Mouse (Mus musculus): ENCODE results near the gene Utrn. TPM values are rescaled to one million over a fixed set of nuclear protein-coding genes. Genes with fewer than 3 reads are reported as not detected.

Utrn gene
- total RNA-seq, 2 experiments from 2014 or later = 40.7 to 46.3 TPM

DNA sequence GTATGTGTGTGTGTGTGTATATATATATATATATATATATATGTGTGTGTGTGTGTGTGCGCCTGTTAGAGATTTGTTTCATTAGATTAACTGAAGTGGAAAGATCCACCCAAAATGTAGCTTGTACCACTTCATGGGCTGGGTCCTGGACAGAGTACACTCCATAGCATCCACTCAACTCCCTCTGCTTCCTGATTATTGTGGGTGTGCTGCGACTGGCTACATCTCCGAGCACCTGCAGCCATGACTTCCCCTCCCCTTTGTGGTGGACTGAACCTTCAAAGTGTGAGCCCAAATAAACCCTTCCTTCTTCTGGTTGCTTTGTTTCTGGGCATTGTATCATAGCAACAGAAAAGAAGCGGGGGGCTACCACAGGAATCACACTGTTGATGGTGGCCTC lies 6.2 kb upstream of the Utrn start:
- 0 out of 2 replicates have a peak, but pooled peaks have one; percentile 15 for ATAC-seq (replicated peaks; ENCODE audit: low FRiP score, poor library complexity, severe bottlenecking)

DNA sequence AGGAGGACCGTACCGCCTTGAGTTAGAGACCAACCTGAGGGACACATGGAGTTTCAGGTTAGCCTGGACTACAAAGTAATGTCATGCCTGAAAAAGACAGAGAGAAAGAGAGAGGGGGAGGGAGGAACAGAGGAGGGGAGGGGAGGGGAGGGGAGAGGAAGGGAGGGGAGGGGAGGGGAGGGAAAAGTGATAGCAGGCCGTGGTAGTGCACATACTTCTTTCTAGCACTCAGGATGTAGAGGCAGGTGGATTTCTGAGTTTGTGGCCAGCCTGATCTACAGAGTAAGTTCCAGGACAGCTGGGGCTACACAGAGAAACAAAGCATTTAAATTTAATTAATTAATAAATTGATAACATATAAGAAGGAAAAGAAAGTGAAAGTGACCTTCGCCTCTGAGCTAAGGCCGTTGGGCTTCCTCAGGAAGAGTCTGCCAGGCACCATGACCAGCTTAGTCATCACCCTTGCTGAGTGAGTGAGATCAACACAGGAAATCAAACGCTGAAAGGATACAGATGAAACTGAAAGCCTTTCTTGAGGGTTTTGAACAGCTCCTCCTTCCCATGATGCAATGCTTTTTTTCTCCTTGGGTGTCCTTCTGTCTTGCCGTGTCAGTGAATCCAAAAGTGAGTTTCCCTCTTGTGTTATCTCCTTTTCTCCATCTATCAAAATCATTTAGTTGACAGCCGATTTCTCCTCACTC lies 5.6 kb upstream of the Utrn start:
- ATAC-seq (replicated peaks; ENCODE audit: low FRiP score, poor library complexity, severe bottlenecking) = peak; percentile 81

DNA sequence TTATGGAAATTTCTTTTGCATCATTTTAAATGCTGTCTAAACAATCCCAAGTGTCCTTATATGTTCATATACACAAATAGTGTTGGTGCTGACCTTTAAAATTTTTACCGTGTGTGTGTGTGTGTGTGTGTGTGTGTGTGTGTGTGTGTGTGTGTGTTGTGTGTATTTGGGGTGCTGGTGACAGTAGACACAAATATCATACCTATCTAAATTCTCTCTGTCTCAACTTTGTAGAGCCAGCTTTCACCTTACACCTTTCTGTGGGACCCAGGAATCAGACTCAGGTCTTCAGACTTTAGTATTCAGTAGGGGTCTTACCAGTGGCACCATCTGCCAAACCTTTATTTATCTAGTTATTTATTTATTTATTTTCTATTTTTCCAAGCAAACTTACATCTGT lies 681 bp upstream of the Utrn start:
- no peak for ATAC-seq (replicated peaks; ENCODE audit: low FRiP score, poor library complexity, severe bottlenecking)

DNA sequence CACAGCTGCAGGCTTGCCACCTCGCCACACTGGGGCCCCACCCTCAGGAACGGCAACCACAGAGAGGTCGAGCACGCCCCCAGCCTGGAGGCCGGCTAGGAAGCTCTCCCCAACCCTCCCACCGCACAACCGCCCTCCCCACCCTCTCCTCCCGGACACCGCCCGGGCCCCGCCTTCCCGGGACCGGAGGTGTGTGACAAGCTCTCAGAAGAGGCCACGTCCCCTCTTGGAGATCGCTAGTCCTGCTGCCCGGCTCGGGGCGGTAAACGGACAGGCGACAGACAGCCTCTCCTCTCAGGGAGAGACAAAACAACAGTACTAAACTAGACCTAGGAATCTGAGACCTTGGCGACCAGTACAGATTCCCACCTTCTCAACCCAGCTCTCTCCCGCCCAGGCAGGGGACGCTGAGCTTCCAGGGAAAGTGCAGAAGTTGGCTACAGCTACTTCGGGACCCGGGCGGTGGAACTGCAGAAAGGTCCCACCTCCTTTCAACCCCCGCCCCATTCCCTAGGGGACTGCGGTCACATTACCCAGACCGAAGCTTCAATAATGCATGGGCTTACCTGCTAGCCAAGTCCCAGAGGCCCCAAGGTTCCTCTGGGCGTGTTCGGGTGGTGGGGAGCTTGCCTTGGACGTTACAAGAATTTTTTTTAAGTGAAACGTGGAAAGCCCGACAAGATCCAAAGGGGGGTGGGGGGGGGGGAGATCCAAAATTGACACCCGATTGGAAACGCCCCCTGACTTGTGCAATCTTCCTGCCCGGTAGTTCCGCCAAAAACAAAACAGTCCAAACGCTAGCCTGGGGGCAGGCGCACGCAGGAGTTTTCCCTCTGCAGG lies 756 bp downstream of the Utrn start:
- peak; percentile 39; the same call in 1 of the 2 replicates for ATAC-seq (replicated peaks; ENCODE audit: low FRiP score, poor library complexity, severe bottlenecking)

DNA sequence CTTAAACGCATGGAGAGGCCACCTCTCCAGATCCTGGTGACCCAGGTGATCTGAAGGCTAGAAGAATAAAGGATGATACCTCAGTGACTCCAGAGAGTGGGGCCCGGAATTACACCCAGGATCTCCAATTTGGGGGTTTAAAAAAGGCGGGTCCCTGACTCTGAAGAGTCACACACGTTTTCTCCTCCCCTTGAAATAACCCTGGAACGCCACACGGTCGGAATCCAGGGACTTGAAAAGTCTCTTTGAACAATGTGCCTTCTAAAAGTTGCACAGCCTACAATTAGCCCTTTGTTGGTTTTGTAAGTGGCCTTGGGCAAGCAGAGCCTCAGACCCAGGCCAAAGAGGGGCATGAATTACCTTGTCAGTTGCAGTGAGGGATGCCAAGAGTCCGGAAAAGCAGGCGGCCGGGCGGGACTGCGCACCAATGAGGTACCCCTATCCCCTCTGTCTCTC lies 1.4 kb downstream of the Utrn start:
- no peak for ATAC-seq (replicated peaks; ENCODE audit: low FRiP score, poor library complexity, severe bottlenecking)

DNA sequence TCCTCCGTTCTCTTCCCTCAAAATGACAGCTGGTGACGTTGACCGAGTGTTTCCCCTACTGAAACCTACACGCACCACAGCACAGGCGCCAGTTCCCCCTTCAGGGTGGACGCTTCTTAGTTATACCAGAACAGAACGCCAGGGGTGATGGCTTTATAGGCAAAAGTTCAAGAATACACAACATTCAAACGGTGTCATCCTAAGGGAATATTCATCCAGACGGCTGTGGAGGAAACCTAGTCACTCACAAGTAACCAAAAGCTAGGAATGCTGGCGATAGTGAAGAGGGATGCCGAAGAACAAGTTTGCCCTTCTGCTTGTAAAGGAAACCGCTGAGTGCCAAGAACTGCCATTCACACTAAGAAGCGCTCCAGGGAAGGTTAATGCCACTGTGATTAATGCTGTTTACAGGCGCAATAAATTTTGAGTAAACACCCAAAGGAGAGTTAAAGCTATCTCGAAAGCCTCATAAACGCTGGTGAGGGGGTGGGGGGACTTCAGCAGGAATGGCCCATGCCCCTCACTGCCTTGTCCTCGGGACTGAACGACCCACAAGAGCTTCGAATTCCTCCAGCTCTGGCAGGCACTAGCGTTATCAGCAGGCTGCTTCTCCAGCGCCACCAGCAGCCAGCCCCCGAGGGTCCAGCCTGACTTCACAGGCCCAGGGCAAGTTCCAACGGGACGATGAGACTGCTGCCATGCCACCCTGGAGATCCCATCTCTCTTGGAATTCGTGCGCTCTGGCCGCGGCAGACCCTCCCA lies 2.0 kb downstream of the Utrn start:
- ATAC-seq (replicated peaks; ENCODE audit: low FRiP score, poor library complexity, severe bottlenecking) = no peak

DNA sequence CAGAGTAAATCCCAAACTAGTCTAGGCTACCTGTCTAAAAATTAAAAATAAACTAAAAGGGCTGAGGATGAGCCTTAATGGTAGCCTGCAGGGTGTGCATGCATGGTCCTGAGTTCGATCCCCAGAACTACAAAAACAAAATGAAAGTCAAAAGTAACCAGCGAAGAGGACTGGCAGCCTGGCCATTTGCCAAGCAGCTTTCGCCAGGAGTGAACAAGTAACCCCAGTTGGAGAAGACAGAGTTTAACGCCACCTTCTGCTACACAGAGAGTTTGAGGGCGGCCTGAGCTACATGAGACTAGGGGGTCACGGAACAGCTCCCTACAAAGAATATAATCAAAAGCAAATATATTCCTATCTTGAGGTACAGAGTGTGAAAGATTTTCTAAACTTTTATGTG lies 4.0 kb downstream of the Utrn start:
- no peak for ATAC-seq (replicated peaks; ENCODE audit: low FRiP score, poor library complexity, severe bottlenecking)

DNA sequence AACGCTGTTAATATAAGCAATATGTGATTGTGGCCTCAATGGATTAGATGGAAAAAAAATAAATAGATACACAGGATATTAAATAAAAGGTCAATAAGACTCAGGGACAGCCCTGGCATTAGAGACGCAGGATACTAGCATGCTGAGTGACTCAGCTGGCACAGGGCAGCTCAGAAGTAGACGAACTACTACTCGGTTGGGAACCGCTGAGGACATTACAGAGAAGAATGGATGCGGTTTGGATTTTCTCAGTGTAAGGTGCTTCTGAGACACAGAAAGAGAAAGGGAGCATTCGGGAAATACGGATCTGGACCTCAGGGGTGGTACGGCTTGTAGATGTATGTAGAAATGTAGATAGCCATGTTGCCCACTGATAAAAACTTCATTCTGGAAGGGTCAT lies 5.6 kb downstream of the Utrn start:
- no peak for ATAC-seq (replicated peaks; ENCODE audit: low FRiP score, poor library complexity, severe bottlenecking)

DNA sequence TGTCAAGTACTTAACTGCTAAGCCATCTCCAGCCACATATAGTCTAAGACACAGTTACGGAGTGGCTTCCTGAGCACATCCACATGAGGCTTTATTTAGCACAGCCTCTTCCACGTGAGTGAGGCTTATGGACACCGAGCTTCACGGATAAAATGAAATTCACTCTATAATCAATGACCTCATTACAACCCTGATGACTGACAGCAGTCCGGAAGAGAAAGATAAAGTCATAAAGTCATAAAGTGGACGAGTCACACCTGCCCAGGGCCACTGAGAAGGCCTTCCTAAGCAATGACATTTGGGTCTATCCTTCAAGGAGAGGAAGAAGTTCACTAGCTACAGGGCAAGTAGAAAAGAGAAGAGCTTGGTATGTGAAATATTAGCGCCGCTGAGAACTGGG lies 7.1 kb downstream of the Utrn start:
- ATAC-seq (replicated peaks; ENCODE audit: low FRiP score, poor library complexity, severe bottlenecking) = no peak

DNA sequence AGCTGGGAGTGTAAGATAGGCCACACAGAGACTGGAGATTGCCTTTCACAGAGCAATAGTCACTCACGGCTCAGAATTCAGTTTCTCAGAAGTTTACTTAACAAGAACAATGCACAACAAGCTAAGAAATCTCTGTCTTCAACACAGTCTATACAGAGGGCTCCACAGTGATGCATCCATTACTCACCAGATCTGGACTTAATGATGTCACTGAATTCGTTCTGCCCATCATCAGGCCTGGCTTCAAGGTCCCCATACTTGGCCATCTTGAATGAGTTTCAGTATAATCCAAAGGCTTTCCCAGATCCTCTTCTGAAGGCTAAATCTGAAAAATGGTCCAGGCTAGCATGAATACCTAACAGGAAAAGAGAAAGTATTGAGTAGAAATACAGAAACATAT lies 7.8 kb downstream of the Utrn start:
- no peak for ATAC-seq (replicated peaks; ENCODE audit: low FRiP score, poor library complexity, severe bottlenecking)

DNA sequence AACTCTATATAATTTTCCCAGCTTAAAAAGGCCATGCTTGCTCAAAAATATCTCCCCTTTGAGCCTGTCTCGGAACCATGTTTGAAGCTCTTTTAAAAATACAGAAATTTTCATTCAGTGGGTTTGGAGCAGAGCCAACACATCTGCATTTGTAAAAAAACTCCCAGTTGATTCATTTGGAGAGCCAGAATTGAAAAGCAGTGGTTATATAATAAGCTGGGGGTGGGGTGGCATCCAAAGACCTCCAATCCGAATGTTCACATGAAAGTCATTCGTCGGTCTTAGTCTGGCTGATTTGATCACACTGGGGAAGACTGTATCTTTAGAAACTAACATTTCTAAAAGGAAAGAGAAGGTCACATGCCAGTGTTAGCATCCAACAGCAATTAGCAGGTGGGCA lies 8.4 kb downstream of the Utrn start:
- no peak for ATAC-seq (replicated peaks; ENCODE audit: low FRiP score, poor library complexity, severe bottlenecking)

DNA sequence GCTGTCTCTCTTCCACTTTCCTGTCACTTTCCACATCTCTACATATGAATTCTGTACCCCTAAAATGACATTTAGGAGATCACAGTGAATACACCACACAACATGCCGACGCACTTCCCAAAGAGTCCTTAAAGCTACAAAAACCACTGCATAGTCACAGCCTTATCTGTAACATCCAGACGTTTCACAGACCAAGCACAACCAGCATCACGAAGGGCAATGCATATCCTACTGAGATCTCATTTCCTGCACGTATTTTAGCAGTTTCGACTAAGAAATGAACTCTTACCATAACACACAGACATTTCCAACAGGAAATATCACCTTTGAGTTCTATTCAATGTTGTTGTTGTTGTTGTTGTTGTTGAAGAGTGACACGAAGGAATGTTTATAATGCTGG lies 8.8 kb downstream of the Utrn start:
- ATAC-seq (replicated peaks; ENCODE audit: low FRiP score, poor library complexity, severe bottlenecking) = no peak

DNA sequence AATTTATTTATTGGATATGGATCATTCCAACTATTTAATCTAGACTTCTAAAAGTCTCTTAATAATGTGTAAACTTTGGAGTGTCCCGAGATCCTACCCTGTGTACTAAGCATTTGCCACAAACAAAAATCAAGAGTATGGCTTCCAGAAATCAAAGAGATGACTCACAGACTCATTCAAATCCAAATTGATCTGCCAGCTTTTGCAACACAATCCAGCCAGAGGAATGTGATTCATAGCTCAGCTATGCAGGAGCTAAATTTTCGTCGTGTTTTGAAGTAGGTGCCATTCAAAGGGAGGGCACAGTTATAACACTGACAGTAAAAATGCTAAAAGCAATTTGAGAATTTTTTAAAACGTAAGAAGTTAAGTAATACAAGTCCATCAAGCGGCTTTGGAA lies 11.1 kb downstream of the Utrn start:
- ATAC-seq (replicated peaks; ENCODE audit: low FRiP score, poor library complexity, severe bottlenecking) = no peak

DNA sequence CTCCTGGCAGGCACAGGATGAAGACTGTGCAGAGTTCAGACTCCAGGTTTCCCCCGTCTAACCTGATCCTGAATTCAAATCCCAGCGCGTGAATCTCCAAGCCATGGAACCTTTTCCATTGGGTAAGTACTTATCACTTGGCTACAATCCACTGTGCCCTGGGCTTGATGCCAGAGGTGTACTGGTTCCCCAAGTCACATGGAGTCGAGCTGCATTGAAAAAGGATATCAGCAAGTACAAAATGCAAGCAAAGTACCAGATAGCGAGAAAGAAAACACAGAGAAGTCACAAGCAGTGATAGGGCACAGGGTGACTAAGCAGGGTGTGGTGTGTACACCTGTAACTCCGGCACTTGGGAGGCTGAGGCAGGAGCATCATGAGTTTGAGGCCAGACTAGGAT lies 14.9 kb downstream of the Utrn start:
- no peak for ATAC-seq (replicated peaks; ENCODE audit: low FRiP score, poor library complexity, severe bottlenecking)

DNA sequence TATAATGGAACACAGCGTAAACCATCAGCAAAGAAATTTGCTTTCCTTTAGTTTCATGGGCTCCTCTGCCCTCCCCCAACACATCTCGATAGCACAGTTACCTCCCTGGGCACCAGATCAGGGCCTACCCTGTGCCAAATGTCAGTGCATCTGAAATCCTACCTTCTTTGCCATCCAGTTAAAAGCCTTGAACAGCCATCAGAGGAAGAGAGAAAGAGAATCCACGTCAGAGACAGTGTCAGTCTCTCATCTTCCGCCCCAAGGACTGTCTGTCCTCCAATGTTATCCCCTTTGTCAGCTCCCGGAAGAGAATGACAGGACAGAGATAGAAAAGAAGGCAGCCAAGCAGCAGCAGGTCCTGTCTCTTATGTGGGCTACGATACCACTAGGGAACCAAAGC lies 15.4 kb downstream of the Utrn start:
- no peak for ATAC-seq (replicated peaks; ENCODE audit: low FRiP score, poor library complexity, severe bottlenecking)

DNA sequence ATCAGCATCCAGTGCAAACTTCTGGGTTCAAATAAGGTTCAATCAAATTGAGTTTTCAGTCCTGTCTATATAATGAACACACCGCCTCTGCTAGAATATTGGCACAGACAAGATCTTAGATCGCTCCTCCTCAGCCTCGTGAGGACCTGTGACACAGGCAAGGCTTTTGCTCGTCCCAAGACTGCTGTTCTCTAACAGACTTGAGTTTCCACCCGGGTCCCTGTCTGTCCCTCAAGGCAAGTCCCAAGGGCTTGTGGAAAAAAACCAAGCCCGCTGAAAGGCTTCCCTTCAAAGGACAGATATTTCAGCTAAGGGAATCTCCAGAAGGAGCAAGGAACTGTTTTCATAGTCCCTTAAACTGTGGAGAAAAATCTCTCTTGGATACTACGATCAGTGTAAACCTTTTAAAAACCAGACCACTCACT lies 16.0 kb downstream of the Utrn start:
- ATAC-seq (replicated peaks; ENCODE audit: low FRiP score, poor library complexity, severe bottlenecking) = no peak

DNA sequence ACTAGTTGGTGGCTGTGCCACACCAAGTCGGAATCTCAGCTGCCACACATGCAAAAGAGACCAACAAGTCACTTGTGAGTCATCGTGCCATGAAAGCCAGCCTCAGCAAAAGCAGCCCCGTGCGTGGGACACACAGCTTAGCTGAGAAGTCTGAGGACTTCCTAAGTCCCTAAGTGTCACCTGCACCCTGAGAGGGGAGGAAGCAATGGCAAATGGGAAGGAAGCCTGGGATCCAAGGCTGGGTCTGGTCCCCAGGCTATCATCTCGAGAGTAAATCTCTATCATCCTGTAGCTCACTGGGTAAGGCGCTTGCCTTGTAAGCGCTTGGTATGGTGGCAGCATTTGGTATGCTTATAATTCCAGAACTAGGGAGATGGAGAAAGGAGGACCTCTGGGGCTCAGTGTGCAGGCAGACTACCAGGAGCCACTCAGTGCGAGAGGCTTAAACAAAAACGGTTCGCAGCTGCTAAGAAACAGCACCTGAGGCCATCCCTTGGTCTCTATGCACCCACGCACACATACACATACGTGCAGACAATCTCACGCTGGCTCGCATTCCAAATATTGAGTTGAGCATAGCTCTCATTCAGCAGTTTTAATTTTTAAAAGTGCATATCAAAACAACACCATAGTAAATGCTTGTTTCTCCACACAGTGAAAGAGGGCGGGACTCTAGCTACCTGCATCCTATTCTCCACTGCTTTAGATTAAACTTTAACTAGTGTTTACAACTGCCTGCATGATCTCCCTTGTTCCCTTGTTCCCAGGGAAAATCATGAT lies 16.6 kb downstream of the Utrn start:
- no peak for ATAC-seq (replicated peaks; ENCODE audit: low FRiP score, poor library complexity, severe bottlenecking)

DNA sequence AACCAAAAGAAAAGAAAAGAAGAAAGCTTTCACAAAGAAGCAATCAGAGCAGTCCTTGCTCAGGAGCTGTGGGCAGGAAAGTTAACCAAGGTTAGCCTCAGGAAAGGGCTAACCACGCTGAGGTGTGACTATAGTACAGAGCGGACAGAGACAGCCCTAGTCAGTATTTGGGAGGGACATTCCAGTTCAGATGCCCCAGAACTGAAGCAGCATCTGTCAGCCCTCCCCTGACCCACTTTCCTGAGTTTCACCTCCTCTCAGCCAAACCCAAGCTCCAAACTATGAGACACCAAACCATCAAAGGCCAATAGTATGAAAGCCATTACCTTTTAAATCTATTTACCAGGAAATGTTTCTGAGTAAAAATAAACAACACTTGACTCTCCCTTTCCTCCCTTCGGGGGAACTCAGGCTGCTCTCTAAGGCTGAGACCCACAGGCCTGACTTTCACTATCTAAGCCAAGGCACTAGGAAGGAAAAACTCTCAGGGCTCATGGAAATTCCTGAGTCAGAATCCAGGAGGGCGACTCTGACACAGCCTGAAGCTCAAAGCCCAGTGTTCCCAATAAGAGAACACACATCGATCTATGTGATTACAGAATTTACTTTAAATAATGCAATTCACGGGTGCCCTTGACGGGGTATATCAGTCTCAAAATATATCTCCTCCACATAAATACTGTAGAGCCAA lies 18.2 kb downstream of the Utrn start:
- ATAC-seq (replicated peaks; ENCODE audit: low FRiP score, poor library complexity, severe bottlenecking) = no peak
